Mouse (Mus musculus) R1 (cell line): ENCODE results near the gene Gpr137.
"Not testable (repeated sequence)": the region's sequence is repeated elsewhere in the genome, so short reads cannot be mapped to it uniquely, and the experiment has no call there.

Experiments
- DNase-seq: peaks from one replicate; pipeline ENCODE4 v3.0.0-alpha.2; 2018; ENCODE audit warnings: low read depth, low spot score

Gpr137 gene

GRCm38 (mm10) chr19:6905498-6906159, 36.7 kb downstream of the Gpr137 start:
- DNase-seq: no peak

GRCm38 (mm10) chr19:6904846-6905245, 37.4 kb downstream of the Gpr137 start:
- no peak for DNase-seq

GRCm38 (mm10) chr19:6903031-6903430, 39.2 kb downstream of the Gpr137 start:
- no peak for DNase-seq

GRCm38 (mm10) chr19:6899641-6900040, 42.6 kb downstream of the Gpr137 start:
- peak; percentile 40 for DNase-seq

- not testable (repeated sequence) for DNase-seq
Observed at GRCm38 (mm10) chr19:6895608-6896305, 46.5 kb downstream of the Gpr137 start.

GRCm38 (mm10) chr19:6893731-6894451, 48.4 kb downstream of the Gpr137 start:
- peak; percentile 75 for DNase-seq

- no peak for DNase-seq
Observed at GRCm38 (mm10) chr19:6892512-6892911, 49.8 kb downstream of the Gpr137 start.
